Mouse (Mus musculus): ENCODE measurements around the gene Ccdc142. TPM values are rescaled to one million over a fixed set of nuclear protein-coding genes. Genes with fewer than 3 reads are reported as not detected.

Ccdc142 gene
- total RNA-seq (2023): 1 to 10 TPM; 6.0 to 8.2 TPM

DNA sequence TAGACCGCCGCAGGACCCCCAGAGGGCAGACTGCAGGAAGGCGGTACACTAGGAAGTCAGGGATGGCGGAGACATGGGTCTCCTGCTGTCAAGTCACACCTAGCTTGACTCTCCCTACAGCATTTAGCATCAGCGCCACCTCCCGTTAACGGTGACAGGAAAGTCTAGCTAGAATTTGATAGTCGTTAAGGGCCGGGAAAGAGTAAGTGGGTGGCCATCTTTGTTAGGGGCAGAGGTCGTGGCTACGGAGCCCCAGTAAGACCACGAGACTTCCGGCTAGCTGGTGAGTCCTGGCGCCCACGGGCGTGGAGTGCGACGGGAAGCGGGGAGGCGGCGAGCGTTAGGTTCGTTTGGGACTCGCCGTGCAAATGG is at the start of gene Ccdc142, which contains the start of gene Gm42688:
Gene Ccdc142 (plus strand): TSS at position 286 of the 372 bp plus-strand sequence.
Gene Gm42688 (plus strand): TSS at position 302 of the 372 bp plus-strand sequence.

GRCm38 (mm10) chr6:83054074-83054851 is 47.1 kb upstream of the Ccdc142 start, which contains the start of gene Aup1:
Gene Aup1, plus strand, starts transcription at chr6:83054521.

DNA sequence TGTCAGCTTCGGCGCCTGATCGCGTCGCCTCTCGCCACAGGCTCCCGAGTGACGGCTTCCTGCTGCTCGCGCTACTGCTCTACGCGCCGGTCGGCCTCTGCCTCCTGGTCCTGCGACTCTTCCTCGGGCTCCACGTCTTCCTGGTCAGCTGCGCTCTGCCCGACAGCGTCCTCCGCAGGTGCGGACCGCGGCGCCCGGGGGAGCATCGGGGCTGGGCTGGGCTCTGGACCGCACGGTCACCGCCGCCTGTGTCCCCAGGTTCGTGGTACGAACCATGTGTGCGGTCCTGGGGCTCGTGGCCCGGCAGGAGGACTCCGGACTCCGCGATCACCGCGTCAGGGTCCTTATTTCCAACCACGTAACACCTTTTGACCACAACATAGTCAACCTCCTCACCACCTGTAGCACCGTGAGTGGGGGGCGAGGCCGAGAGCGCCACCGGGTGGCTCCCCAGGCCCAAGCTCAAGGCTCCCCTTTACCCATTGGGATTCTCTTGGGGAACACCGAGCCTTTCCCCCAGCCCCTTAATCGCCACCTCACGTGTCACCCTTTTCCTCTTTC is 46.5 kb upstream of the Ccdc142 start, which contains the start of gene Htra2:
Gene Htra2 (minus strand): TSS at position 403 of the 561 bp plus-strand sequence.

DNA sequence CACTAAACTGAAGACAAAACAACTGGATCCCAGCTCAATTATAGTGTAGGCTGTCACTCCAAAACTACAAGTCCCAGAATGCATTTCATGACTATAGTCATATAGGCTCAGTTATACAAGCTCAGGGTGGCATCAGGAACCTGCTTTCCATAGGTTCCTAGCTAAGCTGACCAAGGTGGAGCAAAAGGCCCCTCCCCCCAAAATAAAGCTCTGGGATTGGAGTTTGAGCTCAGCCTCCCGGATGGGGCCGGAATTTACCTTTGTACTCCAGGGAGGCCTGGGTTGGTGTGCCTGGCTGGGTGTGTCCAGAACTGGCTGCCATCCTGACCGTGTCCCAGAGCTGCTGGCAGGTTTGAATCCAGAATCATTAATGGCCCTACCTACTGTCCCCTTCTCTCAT is 43.6 kb upstream of the Ccdc142 start, which contains the start of gene Dqx1:
Gene Dqx1 (plus strand): TSS at position 55 of the 400 bp plus-strand sequence.

DNA sequence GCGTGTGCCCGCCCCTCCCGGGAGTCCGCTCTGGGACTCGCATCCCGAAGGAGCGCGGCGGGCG is 31.3 kb upstream of the Ccdc142 start, which contains the start of gene Tlx2:
Gene Tlx2 (minus strand): TSS at position 47 of the 64 bp plus-strand sequence.

GRCm38 (mm10) chr6:83077630-83078323 is 23.6 kb upstream of the Ccdc142 start, which contains the start of gene Pcgf1:
Gene Pcgf1, plus strand, starts transcription at chr6:83077869.

DNA sequence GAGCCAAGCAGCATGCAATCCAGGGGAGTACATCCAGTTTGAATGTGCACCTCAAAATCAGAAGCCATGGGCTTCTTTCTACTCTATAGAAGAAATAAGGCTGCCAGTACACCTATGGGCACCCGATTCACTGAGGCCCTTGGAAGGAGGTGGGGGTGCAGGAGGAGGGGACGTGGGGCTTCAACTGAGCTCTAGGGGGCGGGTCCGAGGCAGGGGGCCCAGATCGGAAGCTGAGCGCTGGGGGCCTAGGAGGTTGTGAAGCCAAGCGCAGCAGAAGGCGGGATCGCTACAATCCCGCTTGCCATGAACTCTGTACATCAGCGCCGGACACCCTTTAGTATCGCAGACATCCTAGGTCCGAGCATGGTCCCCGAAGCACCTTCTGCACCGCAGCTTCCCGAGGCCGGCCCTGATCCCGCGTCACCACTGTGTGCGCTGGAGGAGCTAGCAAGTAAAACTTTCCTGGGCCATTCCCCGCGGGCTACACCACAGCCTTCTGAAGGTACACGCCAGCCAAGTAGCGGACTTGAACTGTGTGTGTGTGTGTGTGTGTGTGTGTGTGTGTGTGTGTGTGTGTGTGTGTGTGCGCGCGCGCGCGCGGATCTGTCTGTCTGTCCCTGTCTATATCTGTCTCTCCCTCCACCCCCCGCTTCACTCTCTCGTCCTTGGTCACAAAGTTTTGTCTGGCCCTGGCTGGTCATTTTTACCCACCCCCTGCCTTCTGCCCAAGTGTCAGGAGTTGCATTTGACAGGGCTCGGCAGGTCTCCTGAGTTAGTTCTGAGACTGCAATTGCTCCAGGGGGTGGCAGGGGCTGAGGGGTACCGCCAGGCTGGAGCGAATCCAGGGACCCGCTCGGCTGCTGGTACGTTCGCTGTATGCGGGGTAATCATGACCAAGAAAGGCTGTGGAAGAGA is 15.0 kb upstream of the Ccdc142 start, which contains the start of gene Lbx2:
Gene Lbx2 (plus strand): TSS at position 247 of the 915 bp plus-strand sequence.

DNA sequence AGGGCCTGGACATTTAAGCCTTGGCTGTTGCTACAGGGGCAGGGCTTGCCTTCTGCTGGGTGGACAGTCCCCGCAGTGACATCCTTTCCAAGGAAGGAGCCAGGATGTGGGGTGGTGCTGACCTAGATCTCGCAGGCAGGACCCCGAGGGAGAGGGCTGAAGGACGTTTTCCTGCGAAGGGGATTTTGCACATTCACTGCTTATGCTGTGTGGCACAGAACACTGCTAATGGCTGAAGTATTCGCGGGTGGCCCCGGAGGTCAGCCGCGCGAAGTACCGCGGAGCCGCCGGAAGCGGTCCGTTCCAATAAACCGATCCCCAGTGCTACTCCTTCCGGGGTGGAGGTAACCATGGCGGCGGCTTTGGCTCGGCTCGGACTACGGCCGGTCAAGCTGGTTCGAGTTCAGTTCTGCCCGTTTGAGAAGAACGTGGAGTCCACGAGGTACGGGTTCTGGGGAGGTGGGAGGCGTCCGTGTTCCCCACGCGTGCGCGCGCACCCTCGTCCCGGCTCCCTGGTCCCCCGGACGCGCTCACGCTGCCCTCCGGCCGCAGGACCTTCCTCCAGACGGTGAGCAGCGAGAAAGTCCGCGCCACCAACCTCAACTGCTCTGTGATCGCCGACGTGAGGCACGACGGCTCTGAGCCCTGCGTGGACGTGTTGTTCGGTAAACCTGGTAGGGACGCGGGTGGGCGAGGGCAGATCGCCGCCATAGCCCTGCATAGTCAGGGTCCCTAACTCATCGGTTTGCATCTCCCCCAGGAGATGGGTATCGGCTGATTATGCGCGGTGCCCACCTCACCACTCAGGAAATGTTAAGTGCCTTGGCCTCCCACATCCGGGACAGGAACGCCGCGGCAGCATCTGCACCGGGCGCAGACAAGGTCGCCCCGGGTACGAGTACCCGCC is 7.6 kb downstream of the Ccdc142 start, which contains the start of gene Mrpl53:
Gene Mrpl53 (plus strand): TSS at position 279 of the 907 bp plus-strand sequence.

GRCm38 (mm10) chr6:83115011-83115671 is 13.7 kb downstream of the Ccdc142 start, which contains the start of gene Mogs:
Gene Mogs, plus strand, starts transcription at chr6:83115496.

GRCm38 (mm10) chr6:83120930-83121862 is 19.8 kb downstream of the Ccdc142 start, which contains the start of gene Wbp1:
Gene Wbp1, minus strand, starts transcription at chr6:83121559.

GRCm38 (mm10) chr6:83125331-83125730 is 23.9 kb downstream of the Ccdc142 start, which contains the start of gene Ino80b:
Gene Ino80b, minus strand, starts transcription at chr6:83125431.

DNA sequence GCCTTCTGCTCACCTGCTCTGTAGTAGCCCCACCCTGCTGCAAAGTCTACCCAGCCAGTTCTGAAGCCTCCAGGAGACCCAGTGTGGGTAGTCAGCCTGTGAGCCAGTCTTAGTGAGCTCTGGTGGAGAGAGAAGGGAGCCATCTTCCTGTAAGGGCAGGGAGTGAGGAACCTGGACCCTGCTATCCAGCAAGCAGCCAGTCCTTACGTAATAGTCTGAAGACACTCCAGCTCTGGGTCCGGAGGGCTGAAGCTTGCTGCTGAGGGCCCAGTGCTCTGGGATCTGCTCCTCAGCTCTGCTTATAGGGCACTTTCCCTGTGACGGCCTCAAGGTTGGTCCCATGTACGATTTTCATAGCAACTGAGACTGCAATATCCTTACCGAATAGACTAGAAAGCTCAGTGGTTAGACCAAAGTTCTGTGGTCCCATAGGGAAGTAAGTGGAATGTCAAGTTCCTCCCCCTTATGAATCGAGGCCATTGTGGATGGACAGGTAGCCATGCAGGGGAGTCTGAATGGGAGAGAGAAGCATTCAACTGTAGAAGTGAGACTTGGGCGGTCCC is 33.6 kb downstream of the Ccdc142 start, which contains the start of gene Rtkn:
Gene Rtkn (plus strand): TSS at position 513 of the 563 bp plus-strand sequence.

DNA sequence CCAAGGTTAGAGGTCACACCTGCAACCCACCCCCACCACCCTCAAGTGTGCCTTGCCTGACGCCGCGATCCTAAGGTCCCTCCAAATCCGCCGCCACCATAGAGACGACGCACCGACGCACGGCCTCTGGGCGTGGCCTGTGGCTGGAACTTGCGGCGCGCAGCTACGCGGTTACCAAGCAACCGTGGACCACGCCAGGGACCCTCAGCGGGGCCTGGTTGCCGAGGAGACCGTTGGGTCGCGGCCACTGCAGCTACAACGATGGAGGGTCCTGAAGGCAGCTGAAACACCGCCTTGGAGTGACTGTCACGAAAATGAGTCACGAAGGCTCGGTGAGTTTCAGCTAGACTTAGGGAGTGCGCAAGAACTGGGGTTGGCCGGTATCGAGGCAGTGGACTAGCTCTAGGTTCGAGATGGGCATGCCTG is 54.9 kb downstream of the Ccdc142 start, which contains the start of the genes Wdr54 and 1700003E16Rik:
Gene Wdr54 (minus strand): TSS at position 139 of the 426 bp plus-strand sequence.
Gene 1700003E16Rik (plus strand): TSS at position 146 of the 426 bp plus-strand sequence.

Other genes starting within 250 kb of the Ccdc142 start
- gene Sema4f, start 161.8 kb upstream of the Ccdc142 start, total RNA-seq (2023): under 1 TPM; 0.27 to 0.60 TPM
- 1 to 10 TPM; 1.8 to 2.7 TPM for gene M1ap, start 154.7 kb upstream of the Ccdc142 start, total RNA-seq (2023)
- 10 to 100 TPM; 54.7 to 55.2 TPM for gene Dok1, start 68.1 kb upstream of the Ccdc142 start, total RNA-seq (2023)
- 1 to 10 TPM; 2.1 to 2.2 TPM for gene Loxl3, start 67.4 kb upstream of the Ccdc142 start, total RNA-seq (2023)
- 100 to 1,000 TPM; 353 to 380 TPM for gene Aup1, start 47.1 kb upstream of the Ccdc142 start, total RNA-seq (2023)
- gene Htra2, start 46.3 kb upstream of the Ccdc142 start, total RNA-seq (2023): 100 to 1,000 TPM in 1 of 2 experiments, 10 to 100 TPM in 1; 94.4 to 101 TPM
- 1 to 10 TPM; 6.2 to 6.5 TPM for gene Dqx1, start 43.8 kb upstream of the Ccdc142 start, total RNA-seq (2023)
- not detected for gene Tlx2, start 31.3 kb upstream of the Ccdc142 start, total RNA-seq (2023)
- gene Pcgf1, start 23.7 kb upstream of the Ccdc142 start, total RNA-seq (2023): 10 to 100 TPM; 22.7 to 26.8 TPM
- not detected for gene Lbx2, start 15.2 kb upstream of the Ccdc142 start, total RNA-seq (2023)
- gene Gm42688, start within 50 bp of the Ccdc142 start, total RNA-seq (2023): 1 to 10 TPM; 5.8 to 6.9 TPM
- 10 to 100 TPM; 23.5 to 23.7 TPM for gene Mrpl53, start 7.4 kb downstream of the Ccdc142 start, total RNA-seq (2023)
- 10 to 100 TPM; 34.1 to 37.5 TPM for gene Mogs, start 13.9 kb downstream of the Ccdc142 start, total RNA-seq (2023)
- 10 to 100 TPM; 23.8 to 26.6 TPM for gene Wbp1, start 20.0 kb downstream of the Ccdc142 start, total RNA-seq (2023)
- 10 to 100 TPM; 26.6 to 28.6 TPM for gene Ino80b, start 23.8 kb downstream of the Ccdc142 start, total RNA-seq (2023)
- under 1 TPM in 1 of 2 experiments, not detected in 1; 0.30 TPM for gene Rtkn, start 33.9 kb downstream of the Ccdc142 start, total RNA-seq (2023)
- gene Wdr54, start 54.8 kb downstream of the Ccdc142 start, total RNA-seq (2023): under 1 TPM in 1 of 2 experiments, not detected in 1; 0.34 TPM
- not detected for gene 1700003E16Rik, start 54.8 kb downstream of the Ccdc142 start, total RNA-seq (2023)
- 100 to 1,000 TPM; 127 TPM for gene Dctn1, start 64.3 kb downstream of the Ccdc142 start, total RNA-seq (2023)
- gene Slc4a5, start 118.2 kb downstream of the Ccdc142 start, total RNA-seq (2023): not detected
- 10 to 100 TPM; 21.3 to 21.8 TPM for gene Mthfd2, start 224.3 kb downstream of the Ccdc142 start, total RNA-seq (2023)
- gene Mob1a, start 224.4 kb downstream of the Ccdc142 start, total RNA-seq (2023): 100 to 1,000 TPM; 204 to 207 TPM
- 10 to 100 TPM; 11.2 to 11.4 TPM for gene Bola3, start 247.5 kb downstream of the Ccdc142 start, total RNA-seq (2023)

Data from monocyte, adult 59 days (primary cell).